In the genomic region with DNA sequence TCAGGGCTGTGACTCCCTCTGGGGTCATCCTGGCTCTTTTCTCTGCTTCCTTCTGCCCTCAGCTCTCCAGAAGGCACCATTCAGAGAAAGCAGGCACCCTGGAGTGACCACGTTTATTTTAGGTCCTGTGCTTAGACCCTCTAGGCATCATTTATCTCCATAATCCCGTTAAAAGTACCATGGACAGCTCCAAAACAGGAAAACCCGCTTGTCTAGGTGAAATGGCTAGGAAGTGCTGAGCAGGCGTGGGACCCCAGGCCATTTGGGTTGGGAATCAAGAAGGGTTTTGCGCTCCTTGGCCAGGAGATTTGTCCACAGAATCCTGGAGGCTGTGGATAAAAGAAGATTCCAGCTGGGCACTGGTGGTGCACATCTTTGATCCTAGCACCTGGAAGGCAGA, we compare ENCODE assay signal across 24 mouse cellular contexts. TPM values are rescaled to one million over a fixed set of nuclear protein-coding genes. Genes with fewer than 3 reads are reported as not detected.
A peak's percentile ranks its signal among the peaks of the same experiment; 100 is the strongest.
DNase-seq lines count a peak whose midpoint lies in the region; ATAC-seq lines count a peak whose summit lies in the region.
"Had no signal": no experiment of that assay in that cellular context is flagged by ENCODE, and none has a peak within 500 bp of the region (broad histone marks: within the 10 kb centered on the region; RNA-seq: fewer than 3 reads in every experiment).

No protein-coding gene starts in this region.

- H3K36me3 ChIP-seq in limb, embryonic 11.5 days (ENCODE audit: control insufficient read depth, insufficient read depth, low read length) = no peaks in the 10 kb centered on the region
- H3K36me3 ChIP-seq in limb, embryonic 10.5 days = peaks cover 15% of the 10 kb centered on the region; the same call in 1 of the 2 replicates
- H3K36me3 ChIP-seq: heart, embryonic 15.5 days had no signal

- H3K9me3 ChIP-seq in limb, embryonic 11.5 days (ENCODE audit: control insufficient read depth, low read length) = no peaks in the 10 kb centered on the region
- H3K9me3 ChIP-seq in limb, embryonic 10.5 days (replicated peaks) = no peaks in the 10 kb centered on the region
- H3K9me3 ChIP-seq: heart, embryonic 15.5 days; limb, embryonic 15.5 days; megakaryocyte, embryonic 14.5 days had no signal

- no peak overlapping the region for H3K9ac ChIP-seq in limb, embryonic 11.5 days (ENCODE audit: low read length)
- H3K9ac ChIP-seq: heart, embryonic 15.5 days; limb, embryonic 15.5 days had no signal

- H3K4me2 ChIP-seq in limb, embryonic 11.5 days (ENCODE audit: low read depth, severe bottlenecking) = no peak overlapping the region
- H3K4me2 ChIP-seq: heart, embryonic 15.5 days; limb, embryonic 15.5 days had no signal

- intact Hi-C loops in heart, postnatal 25 days (cut with DNase I) = no loop called here

- ATAC-seq in limb, embryonic 11.5 days (ENCODE audit: insufficient number of reproducible peaks, low FRiP score, low TSS enrichment, low read depth) = no peak
- ATAC-seq: CD4-positive, CD25-positive, alpha-beta regulatory T cell, adult 4 months had no signal

- H3K27ac ChIP-seq in limb, embryonic 11.5 days (replicated peaks; ENCODE audit: low read depth, low read length) = no peak overlapping the region
- H3K27ac ChIP-seq in limb, embryonic 10.5 days = no peak overlapping the region
- H3K27ac ChIP-seq: heart, embryonic 15.5 days; limb, embryonic 15.5 days had no signal

- DNase-seq in limb, embryonic 11.5 days (ENCODE audit: low spot score) = peak; percentile 43
- DNase-seq in limb, embryonic 10.5 days (ENCODE audit: low spot score) = no peak
- DNase-seq in 3T3-L1 (ENCODE audit: low read depth, low spot score) (peak; percentile 19), ES-CJ7 (ENCODE audit: low read depth, low spot score) (peak; percentile 65)
- DNase-seq in embryo, embryonic 10.5 days (ENCODE audit: low spot score) = peak; percentile 73
- no peak for DNase-seq in heart, postnatal 25 days (ENCODE audit: low spot score)
- no peak for DNase-seq in layer of hippocampus, adult 9-11 months
- DNase-seq in frontal cortex, adult 2 months (ENCODE audit: extremely low spot score in 1 of 2, low spot score in 1 of 2) = no peak
- DNase-seq: adrenal gland, postnatal 10 days; cerebellum, adult 9-10 months; gastrocnemius, postnatal 10 days; heart, adult 18-20 months; kidney, adult 8-10 months; kidney, postnatal 25 days; layer of hippocampus, postnatal 36 days; lung, postnatal 14 days; right cerebral cortex, postnatal 4 days; thymus, adult 2 months had no signal

- H3K27me3 ChIP-seq in limb, embryonic 11.5 days (ENCODE audit: control insufficient read depth, insufficient read depth, low read length) = peaks cover 29% of the 10 kb centered on the region
- peaks cover 49% of the 10 kb centered on the region for H3K27me3 ChIP-seq in limb, embryonic 10.5 days (ENCODE audit: low read depth, poor library complexity, severe bottlenecking)

- WGBS in limb, embryonic 11.5 days = 13% methylated on average over 5 of the region's 5 CpGs
- 12% methylated on average over 5 of the region's 5 CpGs for WGBS in limb, embryonic 10.5 days

- H3K4me3 ChIP-seq in limb, embryonic 11.5 days (ENCODE audit: low read depth, low read length) = no peak overlapping the region
- no peak overlapping the region for H3K4me3 ChIP-seq in limb, embryonic 10.5 days
- H3K4me3 ChIP-seq: heart, embryonic 15.5 days; limb, embryonic 15.5 days; megakaryocyte, embryonic 14.5 days had no signal

- no peaks in the 10 kb centered on the region for H3K4me1 ChIP-seq in limb, embryonic 11.5 days (ENCODE audit: control insufficient read depth, insufficient read depth, low read length)
- H3K4me1 ChIP-seq in limb, embryonic 10.5 days = 0 out of 2 replicates have a peak, but pooled peaks cover 2% of the 10 kb centered on the region

RNA-seq across cellular contexts. Expression of gene Cabp7, which starts 17.1 kb away (rescaled TPM):
- polyA plus RNA-seq in limb, embryonic 11.5 days (2014; fragmentation: Nextera tagmentation; extraction: Ambion mirVana) = 0.07 and 0.19 TPM in 2 replicates
- 0.10 and 0.13 TPM in 2 replicates for polyA plus RNA-seq in limb, embryonic 10.5 days (2016; fragmentation: Nextera tagmentation; extraction: Ambion mirVana)
- not detected for total RNA-seq in heart, postnatal 25 days (2021)
- 14.8 and 15.7 TPM in 2 replicates for polyA plus RNA-seq in frontal cortex, adult 2 months (2012; rRNA removed)
- total RNA-seq: common myeloid progenitor, adult 5-6 weeks; heart, adult 18-20 months; hematopoietic stem cell, adult 5-6 weeks had no signal

RNA-seq across cellular contexts. Expression of gene Zmat5, which starts 59.2 kb away (rescaled TPM):
- polyA plus RNA-seq in limb, embryonic 11.5 days (2014; fragmentation: Nextera tagmentation; extraction: Ambion mirVana) = 77.1 and 78.9 TPM in 2 replicates
- polyA plus RNA-seq in limb, embryonic 10.5 days (2016; fragmentation: Nextera tagmentation; extraction: Ambion mirVana) = 83.0 and 83.7 TPM in 2 replicates
- total RNA-seq in heart, postnatal 25 days (2021) = 10 to 100 TPM; 25.7 to 26.3 TPM
- polyA plus RNA-seq in frontal cortex, adult 2 months (2012; rRNA removed) = 48.6 and 49.5 TPM in 2 replicates

RNA-seq across cellular contexts. Expression of gene Uqcr10, which starts 59.5 kb away (rescaled TPM):
- 639 and 641 TPM in 2 replicates for polyA plus RNA-seq in limb, embryonic 11.5 days (2014; fragmentation: Nextera tagmentation; extraction: Ambion mirVana)
- 672 and 718 TPM in 2 replicates for polyA plus RNA-seq in limb, embryonic 10.5 days (2016; fragmentation: Nextera tagmentation; extraction: Ambion mirVana)
- 1,000 to 10,000 TPM; 1,536 to 1,541 TPM for total RNA-seq in heart, postnatal 25 days (2021)
- 977 and 1,045 TPM in 2 replicates for polyA plus RNA-seq in frontal cortex, adult 2 months (2012; rRNA removed)

Comparison
In these comparisons a context has a peak if more than half of its experiments do, and no peak if none do; other contexts are left out.
1. DNase-seq: peak in limb, embryonic 11.5 days (single experiment), 3T3-L1 (single experiment), ES-CJ7 (single experiment) and embryo, embryonic 10.5 days (single experiment); none in limb, embryonic 10.5 days (single experiment), heart, postnatal 25 days (single experiment), layer of hippocampus, adult 9-11 months (single experiment) and frontal cortex, adult 2 months (0 of 2).
2. RNA of gene Cabp7, which starts 17.1 kb away (polyA plus RNA-seq): 14.8 to 15.7 TPM in frontal cortex, adult 2 months; 0.07 to 0.19 TPM in limb, embryonic 11.5 days and 0.10 to 0.13 TPM in limb, embryonic 10.5 days; every median in the first group is over 10 times any median in the second.